Mouse (Mus musculus): ENCODE measurements around the gene Trim12a. TPM values are rescaled to one million over a fixed set of nuclear protein-coding genes. Genes with fewer than 3 reads are reported as not detected.

The Trim12a gene
- polyA plus RNA-seq, 1 experiment = 25.3 TPM

Other genes starting within 250 kb of the Trim12a start
- not detected in 2 replicates for gene Olfr644, start 243.6 kb downstream of the Trim12a start, polyA plus RNA-seq (2011; ENCODE audit: insufficient read depth, insufficient read length, low read depth, missing spikeins)
- not detected in 2 replicates for gene Olfr645, start 230.0 kb downstream of the Trim12a start, polyA plus RNA-seq (2011; ENCODE audit: insufficient read depth, insufficient read length, low read depth, missing spikeins)
- gene Olfr646, start 210.6 kb downstream of the Trim12a start, polyA plus RNA-seq (2011; ENCODE audit: insufficient read depth, insufficient read length, low read depth, missing spikeins) = not detected in 2 replicates
- not detected in 2 replicates for gene Ubqln5, start 185.6 kb downstream of the Trim12a start, polyA plus RNA-seq (2011; ENCODE audit: insufficient read depth, insufficient read length, low read depth, missing spikeins)
- not detected in 2 replicates for gene Olfr643, start 178.1 kb downstream of the Trim12a start, polyA plus RNA-seq (2011; ENCODE audit: insufficient read depth, insufficient read length, low read depth, missing spikeins)
- not detected in 2 replicates for gene Ubqln3, start 172.2 kb downstream of the Trim12a start, polyA plus RNA-seq (2011; ENCODE audit: insufficient read depth, insufficient read length, low read depth, missing spikeins)
- not detected in 2 replicates for gene Ubqlnl, start 164.9 kb downstream of the Trim12a start, polyA plus RNA-seq (2011; ENCODE audit: insufficient read depth, insufficient read length, low read depth, missing spikeins)
- not detected in 2 replicates for gene Olfm5, start 150.6 kb downstream of the Trim12a start, polyA plus RNA-seq (2011; ENCODE audit: insufficient read depth, insufficient read length, low read depth, missing spikeins)
- gene Olfr648, start 132.1 kb downstream of the Trim12a start, polyA plus RNA-seq (2011; ENCODE audit: insufficient read depth, insufficient read length, low read depth, missing spikeins) = not detected in 2 replicates
- gene Olfr649, start 119.5 kb downstream of the Trim12a start, polyA plus RNA-seq (2011; ENCODE audit: insufficient read depth, insufficient read length, low read depth, missing spikeins) = not detected in 2 replicates
- 119 and 128 TPM in 2 replicates for gene Trim6, start 96.7 kb downstream of the Trim12a start, polyA plus RNA-seq (2011; ENCODE audit: insufficient read depth, insufficient read length, low read depth, missing spikeins)
- 10.6 and 11.6 TPM in 2 replicates for gene Trim34a, start 71.0 kb downstream of the Trim12a start, polyA plus RNA-seq (2011; ENCODE audit: insufficient read depth, insufficient read length, low read depth, missing spikeins)
- gene Trim5, start 27.4 kb downstream of the Trim12a start, polyA plus RNA-seq (2011; ENCODE audit: insufficient read depth, insufficient read length, low read depth, missing spikeins) = 1.2 and 2.5 TPM in 2 replicates
- gene Trim34b, start 14.0 kb upstream of the Trim12a start, polyA plus RNA-seq (2011; ENCODE audit: insufficient read depth, insufficient read length, low read depth, missing spikeins) = not detected in 2 replicates
- 16.0 and 16.3 TPM in 2 replicates for gene Trim12c, start 37.9 kb upstream of the Trim12a start, polyA plus RNA-seq (2011; ENCODE audit: insufficient read depth, insufficient read length, low read depth, missing spikeins)
- not detected in 2 replicates for gene Trim30b, start 54.4 kb upstream of the Trim12a start, polyA plus RNA-seq (2011; ENCODE audit: insufficient read depth, insufficient read length, low read depth, missing spikeins)
- gene Trim30c, start 85.4 kb upstream of the Trim12a start, polyA plus RNA-seq (2011; ENCODE audit: insufficient read depth, insufficient read length, low read depth, missing spikeins) = not detected in 2 replicates
- 1.3 and 1.4 TPM in 2 replicates for gene Trim30a, start 149.7 kb upstream of the Trim12a start, polyA plus RNA-seq (2011; ENCODE audit: insufficient read depth, insufficient read length, low read depth, missing spikeins)
- gene Trim30d, start 192.4 kb upstream of the Trim12a start, polyA plus RNA-seq (2011; ENCODE audit: insufficient read depth, insufficient read length, low read depth, missing spikeins) = 0.58 and 0.60 TPM in 2 replicates
- gene Olfr651, start 234.7 kb upstream of the Trim12a start, polyA plus RNA-seq (2011; ENCODE audit: insufficient read depth, insufficient read length, low read depth, missing spikeins) = not detected in 2 replicates
- gene Olfr652, start 245.4 kb upstream of the Trim12a start, polyA plus RNA-seq (2011; ENCODE audit: insufficient read depth, insufficient read length, low read depth, missing spikeins) = not detected in 2 replicates